Mouse (Mus musculus) lung, adult 2 months (tissue): Measurements from ENCODE around the gene Plxdc1.

ENCODE experiments used
- CTCF ChIP-seq: fragments of 200-500 bp; IDR thresholded peaks from 2 replicates; pipeline ENCODE4 v1.5.1; 2011; ENCODE audit warnings: mild to moderate bottlenecking, low read length, control low read depth; ENCODE audit not compliant: insufficient read depth
- POLR2A ChIP-seq: fragments of 200-500 bp; IDR thresholded peaks from 2 replicates; pipeline ENCODE4 v1.6.1; 2011; ENCODE audit warnings: low read depth, mild to moderate bottlenecking, control low read depth, low read length, borderline replicate concordance; ENCODE audit errors: extremely low read depth

GRCm38 (mm10) chr11:98020710-98021109 is 34.5 kb upstream of the Plxdc1 start:
- TF ChIP-seq CTCF: no peak
- TF ChIP-seq POLR2A: no peak
